Mouse (Mus musculus): ENCODE results near the gene Lpcat1. TPM values are rescaled to one million over a fixed set of nuclear protein-coding genes. Genes with fewer than 3 reads are reported as not detected.

The Lpcat1 gene
- polyA plus RNA-seq, 1 experiment from 2014 or later: 58.1 TPM

DNA sequence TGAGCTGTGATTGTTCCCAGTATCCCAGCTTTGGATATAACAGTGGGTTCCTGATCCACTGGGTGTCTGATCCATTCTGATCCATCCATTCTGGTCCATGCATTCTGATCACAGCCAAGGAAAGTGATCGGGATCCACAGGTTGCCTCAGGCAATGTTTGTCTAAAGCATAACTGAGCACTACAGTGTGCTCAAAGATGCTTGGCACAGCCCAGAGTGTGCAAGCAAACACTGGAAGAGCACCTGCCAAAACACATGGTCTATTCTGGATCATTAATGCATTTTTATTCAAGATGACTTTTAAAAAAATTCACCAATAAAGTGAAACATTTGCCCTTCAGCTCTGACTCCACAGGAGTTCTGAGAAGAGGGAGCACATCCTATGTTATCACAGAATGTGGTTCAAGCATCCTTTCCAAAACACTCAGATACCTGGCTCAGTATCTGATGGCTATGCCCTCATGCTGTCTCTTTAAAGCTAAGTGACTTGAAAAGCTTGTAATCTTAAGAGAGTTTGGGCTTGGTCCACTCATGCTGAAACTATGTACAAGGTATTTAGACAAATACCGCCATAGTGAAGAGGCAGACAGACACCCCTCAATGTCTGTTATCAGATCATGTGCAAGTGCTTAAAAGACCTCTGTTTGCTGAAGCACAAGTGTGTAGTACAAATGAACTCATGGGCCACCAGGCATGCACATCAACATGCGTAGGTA, 13.3 kb upstream of the Lpcat1 start:
- H3K4me1 ChIP-seq (replicated peaks): no peaks in the 10 kb centered on the region
- H3K27me3 ChIP-seq (ENCODE audit: insufficient read depth, poor library complexity, severe bottlenecking): no peaks in the 10 kb centered on the region
- no peaks in the 10 kb centered on the region for H3K36me3 ChIP-seq
- 88% methylated on average over 3 of the region's 3 CpGs for WGBS
- no peak overlapping the region for H3K4me3 ChIP-seq
- H3K9me3 ChIP-seq: no peaks in the 10 kb centered on the region
- H3K27ac ChIP-seq: no peak overlapping the region
- no peak for DNase-seq (ENCODE audit: low spot score)

DNA sequence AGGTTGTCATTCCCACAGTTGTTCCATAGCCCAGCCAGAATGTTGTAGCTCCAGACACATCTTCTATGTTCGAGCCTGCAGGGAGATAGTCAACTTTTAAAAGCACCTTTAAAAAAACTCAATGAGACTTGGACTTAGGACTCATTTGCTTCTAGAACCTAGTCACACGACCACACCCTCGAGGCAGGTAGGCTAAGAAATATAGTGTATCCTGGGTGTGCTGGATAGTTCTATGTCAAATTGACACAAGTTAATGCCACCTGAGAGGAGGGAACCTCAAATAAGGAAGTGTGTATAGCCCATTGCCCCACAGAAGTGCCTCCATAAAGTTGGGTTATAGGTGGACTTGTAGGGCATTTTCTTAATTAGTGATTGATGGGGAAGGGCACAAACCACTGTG, 11.7 kb upstream of the Lpcat1 start:
- DNase-seq (ENCODE audit: low spot score): no peak
- Histone ChIP-seq H3K4me1 (replicated peaks) (no peaks in the 10 kb centered on the region), H3K36me3 (no peaks in the 10 kb centered on the region), H3K4me3 (no peak overlapping the region), H3K27ac (no peak overlapping the region), H3K9me3 (no peaks in the 10 kb centered on the region), H3K27me3 (ENCODE audit: insufficient read depth, poor library complexity, severe bottlenecking) (no peaks in the 10 kb centered on the region)
- 82% methylated on average over 3 of the region's 3 CpGs for WGBS

DNA sequence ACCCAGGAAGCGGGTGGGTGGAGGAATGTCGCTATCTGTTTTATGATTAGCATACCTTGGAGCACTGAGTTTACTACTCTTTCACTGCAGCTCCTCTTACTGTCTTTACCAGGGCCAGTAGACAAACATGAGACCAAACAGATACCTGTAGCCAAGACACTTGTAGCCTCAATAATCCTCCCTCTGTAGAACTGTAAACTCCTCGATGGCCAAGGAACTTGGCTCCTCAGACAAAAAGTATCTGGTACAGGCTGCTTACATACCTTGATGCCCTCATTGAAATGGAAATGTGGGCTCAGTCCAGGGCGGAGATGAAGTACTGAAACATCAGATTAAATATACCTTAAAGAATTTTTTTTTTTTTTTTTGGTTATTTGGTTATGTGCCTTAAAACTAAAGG, 9.7 kb upstream of the Lpcat1 start:
- WGBS: 87% methylated on average over 4 of the region's 4 CpGs
- no peak overlapping the region for H3K27ac ChIP-seq
- H3K9me3 ChIP-seq: no peaks in the 10 kb centered on the region
- DNase-seq (ENCODE audit: low spot score): no peak
- no peaks in the 10 kb centered on the region for H3K27me3 ChIP-seq (ENCODE audit: insufficient read depth, poor library complexity, severe bottlenecking)
- H3K4me1 ChIP-seq (replicated peaks): no peaks in the 10 kb centered on the region
- H3K4me3 ChIP-seq: no peak overlapping the region
- no peaks in the 10 kb centered on the region for H3K36me3 ChIP-seq

GRCm38 (mm10) chr13:73457741-73458140, 9.3 kb upstream of the Lpcat1 start:
- 76% methylated on average over 2 of the region's 2 CpGs for WGBS

GRCm38 (mm10) chr13:73458719-73459118, 8.3 kb upstream of the Lpcat1 start:
- DNase-seq (ENCODE audit: low spot score): no peak
- no peak overlapping the region for H3K27ac ChIP-seq
- no peak overlapping the region for H3K4me3 ChIP-seq
- H3K4me1 ChIP-seq (replicated peaks): no peaks in the 10 kb centered on the region
- no peaks in the 10 kb centered on the region for H3K9me3 ChIP-seq
- H3K36me3 ChIP-seq: no peaks in the 10 kb centered on the region
- H3K27me3 ChIP-seq (ENCODE audit: insufficient read depth, poor library complexity, severe bottlenecking): no peaks in the 10 kb centered on the region
- 77% methylated on average over 5 of the region's 5 CpGs for WGBS

More at GRCm38 (mm10) chr13:73457741-73458140, 9.3 kb upstream of the Lpcat1 start:
- no peak overlapping the region for H3K4me3 ChIP-seq
- H3K27me3 ChIP-seq (ENCODE audit: insufficient read depth, poor library complexity, severe bottlenecking): no peaks in the 10 kb centered on the region
- no peak for DNase-seq (ENCODE audit: low spot score)
- H3K27ac ChIP-seq: no peak overlapping the region
- no peaks in the 10 kb centered on the region for H3K36me3 ChIP-seq
- H3K4me1 ChIP-seq (replicated peaks): no peaks in the 10 kb centered on the region
- H3K9me3 ChIP-seq: no peaks in the 10 kb centered on the region

- H3K36me3 ChIP-seq: no peaks in the 10 kb centered on the region
- no peak overlapping the region for H3K4me3 ChIP-seq
- H3K9me3 ChIP-seq: no peaks in the 10 kb centered on the region
- no peaks in the 10 kb centered on the region for H3K4me1 ChIP-seq (replicated peaks)
- 79% methylated on average over 7 of the region's 7 CpGs for WGBS
- DNase-seq (ENCODE audit: low spot score): no peak
- no peak overlapping the region for H3K27ac ChIP-seq
- no peaks in the 10 kb centered on the region for H3K27me3 ChIP-seq (ENCODE audit: insufficient read depth, poor library complexity, severe bottlenecking)
Measured at GRCm38 (mm10) chr13:73459189-73459850, 7.7 kb upstream of the Lpcat1 start.

DNA sequence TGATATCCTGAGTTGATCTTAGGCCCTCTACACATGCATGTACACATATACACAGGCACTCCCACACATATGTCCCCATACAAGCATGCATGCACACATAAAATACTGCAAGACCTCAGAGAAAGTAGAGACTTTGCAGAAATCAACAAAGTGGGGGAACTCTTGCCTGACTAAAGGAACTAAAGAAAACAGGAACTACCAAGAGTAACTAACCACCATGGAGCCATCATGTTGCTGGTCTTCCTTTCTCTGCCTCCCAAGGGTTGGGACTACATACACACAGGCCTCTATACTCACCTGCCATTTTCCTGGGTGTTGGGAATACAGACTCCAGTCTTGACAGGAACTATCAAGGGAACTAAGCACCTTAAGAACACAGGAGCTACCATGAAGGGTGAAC, 5.4 kb upstream of the Lpcat1 start:
- Histone ChIP-seq H3K9me3 (no peaks in the 10 kb centered on the region), H3K27ac (no peak overlapping the region), H3K27me3 (ENCODE audit: insufficient read depth, poor library complexity, severe bottlenecking) (no peaks in the 10 kb centered on the region), H3K36me3 (no peaks in the 10 kb centered on the region), H3K4me1 (replicated peaks) (no peaks in the 10 kb centered on the region; the same call in 1 of the 2 replicates), H3K4me3 (no peak overlapping the region)
- DNase-seq (ENCODE audit: low spot score): no peak

DNA sequence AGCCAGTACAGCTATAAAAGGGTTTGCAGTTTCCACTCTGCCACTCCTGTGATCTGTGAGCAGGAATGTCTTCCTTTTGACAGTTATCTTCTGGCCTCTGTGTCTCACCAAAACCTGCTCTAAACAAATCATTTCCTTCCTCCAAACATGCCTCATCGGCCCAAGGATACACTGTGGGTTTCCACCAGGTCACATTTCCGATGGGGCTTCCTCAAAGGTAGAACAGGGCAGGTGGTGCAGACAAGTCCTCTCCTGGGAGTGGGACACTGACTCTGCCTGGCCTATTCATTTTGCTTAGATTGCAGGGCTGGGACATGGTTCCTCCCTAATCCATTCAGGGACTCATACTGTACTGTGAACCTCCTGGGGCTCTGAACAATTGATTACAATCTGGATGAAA, 1.8 kb upstream of the Lpcat1 start:
- no peak for DNase-seq (ENCODE audit: low spot score)
- no peak overlapping the region for H3K4me3 ChIP-seq
- H3K27me3 ChIP-seq (ENCODE audit: insufficient read depth, poor library complexity, severe bottlenecking): no peaks in the 10 kb centered on the region
- no peak overlapping the region for H3K27ac ChIP-seq
- H3K9me3 ChIP-seq: no peaks in the 10 kb centered on the region
- H3K36me3 ChIP-seq: peaks cover 9% of the 10 kb centered on the region; the same call in 1 of the 2 replicates
- H3K4me1 ChIP-seq (replicated peaks): peaks cover 31% of the 10 kb centered on the region
- WGBS: 82% methylated on average over 2 of the region's 2 CpGs

DNA sequence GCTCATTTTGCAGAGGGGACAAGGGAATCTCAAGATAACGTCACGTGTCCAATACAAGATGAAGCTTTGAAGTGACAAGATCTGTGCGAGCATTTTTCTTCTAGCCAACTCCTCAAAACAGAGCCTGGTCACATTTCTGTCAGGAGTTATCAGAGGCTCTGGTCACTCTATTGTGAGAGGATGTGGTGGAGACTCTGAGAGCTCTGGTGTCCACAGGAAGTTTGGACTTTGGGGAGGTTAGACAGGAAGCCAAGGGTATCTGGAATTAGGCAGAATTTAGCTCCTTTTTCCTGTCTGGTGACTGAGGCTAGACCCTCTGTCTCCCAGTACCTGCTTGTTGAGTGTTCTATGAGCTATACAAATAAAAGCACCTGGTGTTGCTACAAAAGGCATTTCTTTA, 586 bp upstream of the Lpcat1 start:
- peak overlapping the region; percentile 96; the same call in 1 of the 2 replicates for H3K27ac ChIP-seq
- H3K36me3 ChIP-seq: peaks cover 15% of the 10 kb centered on the region; the same call in 1 of the 2 replicates
- no peaks in the 10 kb centered on the region for H3K27me3 ChIP-seq (ENCODE audit: insufficient read depth, poor library complexity, severe bottlenecking)
- WGBS: 90% methylated on average over 3 of the region's 3 CpGs
- DNase-seq (ENCODE audit: low spot score): no peak
- H3K9me3 ChIP-seq: no peaks in the 10 kb centered on the region
- peak overlapping the region; percentile 80 for H3K4me3 ChIP-seq
- H3K4me1 ChIP-seq (replicated peaks): peaks cover 37% of the 10 kb centered on the region

GRCm38 (mm10) chr13:73467421-73468237, 632 bp downstream of the Lpcat1 start:
- Histone ChIP-seq H3K4me3 (peak overlapping the region; percentile 80), H3K27ac (peak overlapping the region; percentile 96), H3K9me3 (no peaks in the 10 kb centered on the region), H3K36me3 (peaks cover 21% of the 10 kb centered on the region), H3K27me3 (ENCODE audit: insufficient read depth, poor library complexity, severe bottlenecking) (no peaks in the 10 kb centered on the region), H3K4me1 (replicated peaks) (peaks cover 39% of the 10 kb centered on the region)
- under 1% methylated on average over 53 of the region's 53 CpGs for WGBS
- DNase-seq (ENCODE audit: low spot score): no peak

GRCm38 (mm10) chr13:73468834-73469233, 1.8 kb downstream of the Lpcat1 start:
- no peaks in the 10 kb centered on the region for H3K9me3 ChIP-seq
- H3K27ac ChIP-seq: 0 out of 2 replicates have a peak overlapping the region, but pooled peaks have one; percentile 42
- H3K4me1 ChIP-seq (replicated peaks): peaks cover 39% of the 10 kb centered on the region
- H3K4me3 ChIP-seq: peak overlapping the region; percentile 80
- 74% methylated on average over 3 of the region's 3 CpGs for WGBS
- no peak for DNase-seq (ENCODE audit: low spot score)
- peaks cover 27% of the 10 kb centered on the region for H3K36me3 ChIP-seq
- no peaks in the 10 kb centered on the region for H3K27me3 ChIP-seq (ENCODE audit: insufficient read depth, poor library complexity, severe bottlenecking)

DNA sequence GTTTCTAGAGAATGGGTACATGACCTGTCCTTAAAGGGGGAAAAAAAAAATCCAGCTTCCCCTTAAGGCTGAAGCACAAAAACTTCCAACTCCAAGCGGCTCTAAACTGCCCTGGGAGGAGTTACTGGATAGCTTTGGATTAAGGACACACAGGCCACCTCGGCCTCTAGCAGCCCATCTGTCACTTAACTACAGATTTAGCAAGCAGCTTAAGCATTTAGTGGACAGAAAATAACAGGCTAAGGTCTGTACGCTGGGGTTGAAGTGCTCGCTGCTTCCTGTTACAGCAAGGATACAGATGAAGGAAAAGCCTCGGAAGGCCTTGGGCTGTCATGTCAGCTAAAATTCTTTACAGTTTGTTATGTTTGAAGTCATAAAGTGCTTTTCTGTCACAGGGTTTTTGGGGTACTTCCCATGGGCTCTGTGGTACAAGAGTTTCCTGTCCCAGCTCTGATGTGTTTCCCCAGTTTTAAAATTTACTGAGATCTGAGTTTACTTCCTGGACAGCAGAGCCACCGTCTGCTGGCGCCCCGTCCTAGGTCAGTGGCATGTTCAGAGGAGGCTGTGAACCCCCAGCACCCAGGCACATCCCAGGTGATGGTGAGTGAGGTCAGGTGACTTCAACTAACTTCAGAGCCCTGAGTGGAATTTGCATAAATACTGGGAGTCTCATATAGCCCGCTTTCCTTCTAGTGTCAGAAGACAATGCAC, 2.4 kb downstream of the Lpcat1 start:
- no peak for DNase-seq (ENCODE audit: low spot score)
- H3K27ac ChIP-seq: peak overlapping the region; percentile 42; the same call in 1 of the 2 replicates
- 81% methylated on average over 9 of the region's 9 CpGs for WGBS

More for the DNA sequence above, 2.4 kb downstream of the Lpcat1 start:
- Histone ChIP-seq H3K36me3 (peaks cover 31% of the 10 kb centered on the region), H3K4me1 (replicated peaks) (peaks cover 39% of the 10 kb centered on the region), H3K27me3 (ENCODE audit: insufficient read depth, poor library complexity, severe bottlenecking) (no peaks in the 10 kb centered on the region), H3K9me3 (no peaks in the 10 kb centered on the region), H3K4me3 (no peak overlapping the region)

Measured in hindbrain, embryonic 10.5 days (tissue).